Mouse (Mus musculus): ENCODE measurements around the gene Oxa1l.

Oxa1l gene

DNA sequence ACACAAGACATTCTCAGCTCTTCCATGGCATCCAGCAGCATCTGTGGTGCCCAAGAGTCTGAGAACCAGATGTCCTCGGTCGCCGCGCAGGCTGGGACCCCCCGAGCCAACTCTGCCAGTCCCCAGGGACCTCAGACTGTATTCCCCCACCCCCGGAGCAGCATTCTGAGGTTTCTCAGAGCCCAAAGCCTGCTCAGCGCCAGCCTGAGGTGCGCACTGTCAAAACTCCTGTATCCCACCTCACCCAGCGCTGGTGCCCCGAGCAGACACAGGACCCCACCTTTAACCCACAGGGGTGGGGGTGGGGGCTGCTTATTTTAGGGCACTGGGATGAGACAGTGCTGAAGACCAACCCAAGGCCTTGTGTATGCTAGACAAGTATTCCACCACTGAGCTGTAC is 10.8 kb downstream of the Oxa1l start:
- no peak for DNase-seq (ENCODE audit: low spot score in 2 of 2)

DNA sequence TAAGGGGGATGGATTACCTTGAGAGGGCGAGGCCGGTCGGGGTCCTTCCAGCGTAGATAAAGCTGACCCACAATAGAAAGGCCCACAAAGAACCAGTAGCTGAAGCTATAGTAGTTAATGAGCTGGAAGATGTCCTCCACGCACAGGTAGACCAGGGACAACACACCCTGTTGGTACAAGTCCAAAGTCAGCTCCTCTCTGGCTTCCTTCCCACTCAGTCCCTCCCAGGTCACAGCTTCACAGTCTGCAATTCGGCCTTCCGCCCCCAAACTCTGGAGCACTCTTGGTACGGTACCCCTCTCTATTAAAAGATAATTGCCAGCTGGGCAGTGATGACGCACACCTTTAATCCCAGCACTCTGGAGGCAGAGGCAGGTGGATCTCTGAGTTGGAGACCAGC is 12.3 kb downstream of the Oxa1l start:
- DNase-seq (ENCODE audit: low spot score in 2 of 2) = no peak

GRCm38 (mm10) chr14:54375916-54376315 is 15.3 kb downstream of the Oxa1l start:
- no peak for DNase-seq (ENCODE audit: low spot score in 2 of 2)

DNA sequence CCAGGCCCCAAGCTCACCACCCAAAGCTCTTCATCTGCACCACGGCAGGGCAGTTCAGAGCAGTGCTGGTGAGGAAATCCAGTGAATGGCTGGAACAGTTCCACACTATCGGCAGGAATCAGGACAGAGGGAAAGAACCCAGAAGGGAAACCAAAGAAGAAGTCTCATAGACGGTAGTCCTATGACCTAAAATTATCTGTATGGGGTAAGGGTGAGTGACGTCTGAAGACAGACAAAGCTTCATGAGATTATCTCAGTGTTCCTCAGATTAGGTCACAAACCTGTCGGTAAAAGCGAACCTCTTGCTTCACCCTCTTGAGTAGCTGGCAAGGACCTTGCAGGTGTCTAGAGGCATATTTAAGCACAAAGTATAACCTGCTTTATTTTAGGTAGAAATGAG is 16.5 kb downstream of the Oxa1l start:
- DNase-seq (ENCODE audit: low spot score in 2 of 2) = no peak

GRCm38 (mm10) chr14:54379571-54379970 is 18.9 kb downstream of the Oxa1l start:
- no peak for DNase-seq (ENCODE audit: low spot score in 2 of 2)

GRCm38 (mm10) chr14:54380616-54381015 is 20.0 kb downstream of the Oxa1l start:
- no peak for DNase-seq (ENCODE audit: low spot score in 2 of 2)

DNA sequence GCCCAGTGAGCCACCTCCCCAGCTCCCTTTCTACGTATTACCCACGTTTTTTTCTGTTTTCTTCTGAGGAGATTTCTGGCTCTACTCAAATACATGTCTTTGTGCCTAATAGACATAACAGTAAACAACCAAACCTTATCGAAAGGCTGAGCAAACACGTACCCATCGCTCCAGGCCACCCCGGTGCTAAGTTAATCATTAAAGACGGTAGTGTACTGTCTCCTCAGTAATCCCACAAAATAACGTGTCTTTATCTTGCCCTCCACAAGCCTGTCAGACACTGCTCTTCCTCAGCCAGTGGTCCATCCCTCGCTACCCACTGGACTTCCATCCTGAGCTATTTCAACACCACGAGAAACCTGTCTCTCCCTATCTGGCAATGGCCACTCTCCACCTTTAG is 21.2 kb downstream of the Oxa1l start:
- no peak for DNase-seq (ENCODE audit: low spot score in 2 of 2)

DNA sequence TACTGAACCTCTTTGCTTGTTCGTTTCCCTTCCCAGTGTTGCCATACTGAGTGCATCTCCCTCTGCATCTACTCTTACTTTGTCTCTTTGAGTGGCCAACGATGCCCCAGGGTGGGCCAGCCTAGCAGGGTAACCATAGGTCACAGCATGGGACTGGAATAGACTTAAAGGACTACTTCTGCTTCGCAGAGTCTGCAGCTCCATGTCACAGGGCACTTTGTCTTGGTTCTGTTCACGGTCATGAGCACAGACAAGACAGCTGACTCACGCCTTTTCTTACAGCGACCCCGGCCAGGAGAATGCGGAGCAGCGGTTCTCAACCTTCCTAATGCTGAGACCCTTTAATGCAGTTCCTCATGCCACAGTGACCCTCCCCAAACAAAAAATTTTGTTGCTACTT is 22.0 kb downstream of the Oxa1l start:
- DNase-seq (ENCODE audit: low spot score in 2 of 2) = no peak

GRCm38 (mm10) chr14:54383355-54383771 is 22.7 kb downstream of the Oxa1l start:
- DNase-seq (ENCODE audit: low spot score in 2 of 2) = no peak

GRCm38 (mm10) chr14:54384396-54384795 is 23.8 kb downstream of the Oxa1l start:
- DNase-seq (ENCODE audit: low spot score in 2 of 2) = no peak

DNA sequence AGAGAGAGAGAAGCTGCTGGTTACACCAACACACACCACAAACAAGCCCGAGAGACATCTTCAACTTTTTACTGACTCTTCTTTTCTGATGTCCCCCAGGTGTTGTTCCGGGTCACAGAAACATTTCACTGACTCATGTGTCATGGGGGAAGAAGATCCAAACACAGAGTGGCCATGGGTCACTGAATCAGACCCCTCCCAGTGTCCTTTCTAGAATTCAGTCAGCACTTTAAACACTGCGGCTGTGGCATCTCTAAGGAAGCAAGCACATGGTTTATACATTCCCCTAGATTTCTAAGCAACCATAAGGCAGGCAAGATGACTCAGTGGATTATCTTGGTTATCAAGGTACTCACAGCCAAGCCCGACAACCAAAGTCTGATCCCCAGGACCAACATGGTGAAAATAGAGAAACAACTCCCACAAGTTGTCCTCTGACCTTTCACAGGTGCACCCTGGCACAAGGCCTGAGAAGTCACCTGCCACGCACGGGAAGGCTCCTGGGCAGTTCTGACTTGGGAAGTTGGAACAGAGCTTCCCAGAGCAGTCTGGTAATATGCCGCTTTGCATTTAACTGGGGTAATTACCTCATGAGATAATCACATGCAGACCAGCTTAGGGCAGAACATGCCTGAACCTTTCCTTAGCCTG is 25.5 kb downstream of the Oxa1l start:
- DNase-seq (ENCODE audit: low spot score in 2 of 2) = no peak

- no peak for DNase-seq (ENCODE audit: low spot score in 2 of 2)
Measured at GRCm38 (mm10) chr14:54387546-54387945, 26.9 kb downstream of the Oxa1l start.

DNA sequence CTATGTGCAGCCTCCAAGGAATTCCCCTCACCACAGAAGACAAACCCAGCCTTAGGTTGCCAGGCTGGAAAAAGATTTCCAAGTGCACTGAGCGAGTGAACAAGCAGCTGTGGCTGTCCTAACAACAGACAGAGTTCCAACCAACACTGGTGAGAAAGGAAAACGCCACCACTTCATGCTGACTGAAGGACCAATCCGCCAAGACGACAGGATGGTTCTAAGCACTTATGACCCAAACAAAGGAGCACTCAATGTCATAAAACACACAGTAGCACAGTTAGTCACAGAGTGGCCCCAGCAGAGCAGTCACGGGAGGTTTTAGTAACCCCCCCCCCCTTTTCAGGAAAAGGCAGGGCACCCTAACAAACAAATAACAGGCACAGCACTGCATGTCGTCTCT is 30.2 kb downstream of the Oxa1l start:
- no peak for DNase-seq (ENCODE audit: low spot score in 2 of 2)

- DNase-seq (ENCODE audit: low spot score in 2 of 2) = no peak
Measured at GRCm38 (mm10) chr14:54393794-54394193, 33.2 kb downstream of the Oxa1l start.

GRCm38 (mm10) chr14:54394309-54394708 is 33.7 kb downstream of the Oxa1l start:
- no peak for DNase-seq (ENCODE audit: low spot score in 2 of 2)

GRCm38 (mm10) chr14:54396685-54397084 is 36.1 kb downstream of the Oxa1l start:
- no peak for DNase-seq (ENCODE audit: low spot score in 2 of 2)

- DNase-seq (ENCODE audit: low spot score in 2 of 2) = no peak
Measured at GRCm38 (mm10) chr14:54397872-54398527, 37.4 kb downstream of the Oxa1l start.

GRCm38 (mm10) chr14:54398528-54398916 is 37.9 kb downstream of the Oxa1l start:
- DNase-seq (ENCODE audit: low spot score in 2 of 2) = no peak

- DNase-seq (ENCODE audit: low spot score in 2 of 2) = no peak
Measured at GRCm38 (mm10) chr14:54398921-54399382, 38.3 kb downstream of the Oxa1l start.

GRCm38 (mm10) chr14:54401723-54402122 is 41.1 kb downstream of the Oxa1l start:
- DNase-seq (ENCODE audit: low spot score in 2 of 2) = no peak

DNA sequence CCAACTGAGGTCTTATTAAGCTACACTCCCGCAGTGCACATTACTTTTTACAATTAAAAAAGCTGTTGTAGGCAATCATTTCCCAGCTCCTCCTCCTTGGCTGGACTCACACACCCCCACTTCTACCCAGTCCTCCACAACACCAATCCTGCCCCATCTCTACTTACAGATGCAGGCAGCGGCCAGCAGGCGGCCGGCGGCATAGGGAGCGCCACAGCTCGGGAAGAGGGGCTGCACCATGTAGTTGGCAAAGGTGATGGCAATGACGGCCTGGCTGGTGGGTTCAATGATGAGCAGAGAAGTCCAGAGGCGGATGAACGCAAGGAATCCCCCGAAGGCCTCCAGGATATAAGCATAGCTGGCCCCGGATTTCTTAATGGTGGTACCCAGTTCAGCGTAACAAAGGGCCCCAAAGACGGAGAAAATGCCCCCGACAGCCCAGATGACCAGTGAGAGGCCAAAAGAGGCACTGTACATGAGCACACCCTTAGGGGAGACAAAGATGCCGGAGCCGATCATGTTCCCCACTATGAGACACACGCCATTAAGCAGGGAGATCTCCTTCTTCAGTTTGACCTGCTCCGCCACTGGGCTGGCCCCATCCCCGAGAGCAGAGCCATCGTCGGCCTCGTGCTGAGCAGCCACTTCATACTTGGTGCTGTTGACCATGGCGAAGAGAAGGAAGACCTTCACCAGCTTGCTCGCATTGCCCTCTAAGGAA is 47.9 kb downstream of the Oxa1l start:
- no peak for DNase-seq (ENCODE audit: low spot score in 2 of 2)

DNA sequence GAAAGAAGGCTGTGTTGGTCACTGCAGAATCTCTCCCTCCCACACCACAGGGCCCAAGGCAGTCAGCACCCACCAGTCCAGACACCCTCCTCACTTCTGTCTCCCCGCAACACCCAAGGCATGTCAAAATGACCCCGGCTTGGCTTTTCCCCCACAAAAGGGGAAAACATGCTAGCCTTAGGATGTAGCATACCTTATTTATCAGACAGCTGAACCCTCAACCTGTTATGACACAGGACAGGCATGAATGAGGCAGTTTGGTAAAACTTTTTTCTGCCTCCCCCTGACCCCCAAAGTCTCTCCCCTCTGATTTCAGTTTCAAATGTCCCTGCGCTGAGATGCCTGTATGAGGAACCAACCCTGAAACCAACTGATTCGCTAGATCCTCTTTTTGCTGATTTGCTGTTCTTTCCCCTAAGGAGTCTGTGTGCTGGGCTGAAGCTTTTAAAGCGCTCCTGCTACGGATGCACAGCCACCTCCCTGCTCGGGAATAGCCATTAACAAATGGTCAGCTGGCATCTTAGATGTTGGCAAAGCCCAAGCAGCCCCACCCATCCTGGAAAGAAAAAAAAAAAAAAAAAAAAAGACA is 48.5 kb downstream of the Oxa1l start:
- no peak for DNase-seq (ENCODE audit: low spot score in 2 of 2)
